Mouse (Mus musculus) liver, adult 2 months (tissue): Measurements from ENCODE around the gene Gse1.

Source experiments
- CTCF ChIP-seq: fragments of 200-500 bp; IDR thresholded peaks from 2 replicates; pipeline ENCODE4 v1.5.1; 2011; ENCODE audit warnings: low read depth, low read length, control low read depth
- POLR2A ChIP-seq: fragments of 200-500 bp; IDR thresholded peaks from 2 replicates; pipeline ENCODE4 v1.6.1; 2011; ENCODE audit warnings: low read length, control low read depth; ENCODE audit not compliant: insufficient read depth; ENCODE audit errors: extremely low read depth

DNA sequence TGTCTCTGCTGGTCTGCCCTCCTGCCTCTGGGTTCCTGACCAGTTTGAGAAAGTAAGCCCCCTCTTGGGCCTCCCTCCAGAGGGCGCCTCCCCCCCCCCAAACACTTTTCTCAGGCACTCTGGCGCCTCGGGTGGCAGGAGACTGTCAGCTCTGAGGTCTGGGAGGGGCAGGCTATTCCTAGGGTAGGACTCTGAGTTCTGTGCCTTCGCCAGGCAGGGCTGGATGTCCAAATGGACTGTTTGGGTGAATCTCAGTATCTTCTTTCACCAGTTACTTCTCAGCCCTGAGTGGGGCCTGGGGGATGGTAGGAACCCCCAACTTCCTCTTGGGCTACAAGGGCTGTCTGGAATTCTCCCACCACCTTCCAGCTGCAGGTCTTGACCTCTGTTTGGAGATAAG is 16.9 kb upstream of the Gse1 start:
- TF ChIP-seq CTCF: no peak
- TF ChIP-seq POLR2A: no peak
